Mouse (Mus musculus) left cerebral cortex, adult 2 months (tissue): ENCODE measurements at regions not wholly inside any gene's neighbourhood (a gene's known extent, or its start where the extent isn't known, plus 50 kb on each side); places are given as distances from the start of the nearest gene placed in this dataset.
A peak's percentile ranks its signal among the peaks of the same experiment; 100 is the strongest.

Source experiments
- DNase-seq, 2 experiments: peaks; one replicate each; pipeline ENCODE4 v3.0.0; 2021 to 2022; ENCODE audit warnings: low spot score in 2 of 2, mixed read lengths in 1 of 2; ENCODE audit errors: extremely low spot score in 1 of 2
- H3K27ac ChIP-seq: fragments of 200-600 bp; 2 replicates; pipeline ENCODE4 v1.8.1; 2022
- H3K4me3 ChIP-seq: fragments of 200-600 bp; 2 replicates; pipeline ENCODE4 v1.8.1; 2022
- CTCF ChIP-seq: fragments of 200-600 bp; IDR thresholded peaks from 2 replicates; pipeline ENCODE4 v1.8.1; 2022; ENCODE audit warnings: antibody characterized with exemption, mild to moderate bottlenecking, moderate library complexity
- intact Hi-C: fragments of 180-260 bp; cut with DNase I; formaldehyde crosslinking; loops from one replicate; pipeline ENCODE4 v1.15.1; 2025
- microRNA-seq, 2 experiments: library from miRNA; unstranded; fragments of <30 nt; microRNA quantifications; one replicate each; pipeline ENCODE4 v1.2.0; 2021

- no peak for DNase-seq
- TF ChIP-seq CTCF: no peak
- Histone ChIP-seq H3K27ac (no peak overlapping the region), H3K4me3 (no peak overlapping the region)
- intact Hi-C loops: no loop called here
Observed at GRCm38 (mm10) chr16:50690818-50691217, 99.9 kb upstream of the Ccdc54 start.

- no peak for TF ChIP-seq CTCF
- intact Hi-C loops: loop anchor here (1.0 to 5.0 kb wide), 3 partner anchors 147 to 307 kb away; no protein-coding TSS in a partner anchor
- DNase-seq: no peak
- Histone ChIP-seq H3K4me3 (peak overlapping the region; percentile 38), H3K27ac (no peak overlapping the region)
Observed at GRCm38 (mm10) chr16:50689525-50689924, 98.6 kb upstream of the Ccdc54 start.

GRCm38 (mm10) chr16:50688818-50689506 is 98.0 kb upstream of the Ccdc54 start:
- H3K27ac ChIP-seq: no peak overlapping the region
- peak; percentile 62 for TF ChIP-seq CTCF
- peak overlapping the region; percentile 38 for H3K4me3 ChIP-seq
- intact Hi-C loops: loop anchor here (1.0 to 5.0 kb wide), 3 partner anchors 147 to 307 kb away; no protein-coding TSS in a partner anchor
- no peak for DNase-seq

- no peak overlapping the region for H3K27ac ChIP-seq
- no peak for TF ChIP-seq CTCF
- no peak overlapping the region for H3K4me3 ChIP-seq
- no peak for DNase-seq
- intact Hi-C loops: no loop called here
Observed at GRCm38 (mm10) chr16:50679698-50680097, 88.7 kb upstream of the Ccdc54 start.

- no peak for TF ChIP-seq CTCF
- DNase-seq: no peak
- intact Hi-C loops: no loop called here
- Histone ChIP-seq H3K27ac (no peak overlapping the region), H3K4me3 (no peak overlapping the region)
Observed at GRCm38 (mm10) chr16:50673339-50673738, 82.4 kb upstream of the Ccdc54 start.

- Histone ChIP-seq H3K27ac (no peak overlapping the region), H3K4me3 (no peak overlapping the region)
- peak; percentile 37 for TF ChIP-seq CTCF
- intact Hi-C loops: no loop called here
- no peak for DNase-seq
Observed at GRCm38 (mm10) chr16:50672713-50673112, 81.8 kb upstream of the Ccdc54 start.

GRCm38 (mm10) chr16:50671170-50671569 is 80.2 kb upstream of the Ccdc54 start:
- no peak for DNase-seq
- no peak for TF ChIP-seq CTCF
- intact Hi-C loops: no loop called here
- H3K4me3 ChIP-seq: no peak overlapping the region
- H3K27ac ChIP-seq: no peak overlapping the region

GRCm38 (mm10) chr16:50664240-50664639 is 73.3 kb upstream of the Ccdc54 start:
- intact Hi-C loops: no loop called here
- H3K4me3 ChIP-seq: no peak overlapping the region
- no peak for DNase-seq
- no peak for TF ChIP-seq CTCF
- no peak overlapping the region for H3K27ac ChIP-seq

Small RNA genes in the stretch of these regions (microRNA-seq; reads per million reads assigned to microRNA genes)
- gene Mir6363: 0 reads per million in 2 experiments
